Mouse (Mus musculus) WW6 (cell line): ENCODE measurements around the gene Glra4.
"Not testable (repeated sequence)": the region's sequence is repeated elsewhere in the genome, so short reads cannot be mapped to it uniquely, and the experiment has no call there.

Source experiments
- DNase-seq: peaks from one replicate; pipeline ENCODE4 v3.0.0-alpha.2; 2013; ENCODE audit warnings: low read depth, low spot score

The Glra4 gene

DNA sequence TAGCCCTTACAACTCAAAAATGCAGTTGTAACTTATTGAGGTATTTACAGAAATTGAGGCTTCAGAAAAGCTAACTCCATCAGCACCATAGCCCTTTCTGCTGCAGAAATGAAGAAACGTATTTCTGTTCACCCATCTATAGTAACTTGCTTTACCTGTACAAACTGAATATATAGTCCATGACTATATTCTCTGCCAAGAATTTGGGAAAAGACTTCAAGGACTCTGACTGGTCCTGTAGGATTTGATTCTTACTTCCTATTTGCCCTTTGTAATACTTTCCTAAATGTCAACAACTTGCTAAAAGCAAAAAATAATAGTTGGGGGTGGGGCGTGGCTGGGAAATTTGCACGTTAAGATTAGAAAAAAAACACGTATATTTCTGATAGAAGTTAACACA is 47.9 kb downstream of the Glra4 start:
- no peak for DNase-seq

DNA sequence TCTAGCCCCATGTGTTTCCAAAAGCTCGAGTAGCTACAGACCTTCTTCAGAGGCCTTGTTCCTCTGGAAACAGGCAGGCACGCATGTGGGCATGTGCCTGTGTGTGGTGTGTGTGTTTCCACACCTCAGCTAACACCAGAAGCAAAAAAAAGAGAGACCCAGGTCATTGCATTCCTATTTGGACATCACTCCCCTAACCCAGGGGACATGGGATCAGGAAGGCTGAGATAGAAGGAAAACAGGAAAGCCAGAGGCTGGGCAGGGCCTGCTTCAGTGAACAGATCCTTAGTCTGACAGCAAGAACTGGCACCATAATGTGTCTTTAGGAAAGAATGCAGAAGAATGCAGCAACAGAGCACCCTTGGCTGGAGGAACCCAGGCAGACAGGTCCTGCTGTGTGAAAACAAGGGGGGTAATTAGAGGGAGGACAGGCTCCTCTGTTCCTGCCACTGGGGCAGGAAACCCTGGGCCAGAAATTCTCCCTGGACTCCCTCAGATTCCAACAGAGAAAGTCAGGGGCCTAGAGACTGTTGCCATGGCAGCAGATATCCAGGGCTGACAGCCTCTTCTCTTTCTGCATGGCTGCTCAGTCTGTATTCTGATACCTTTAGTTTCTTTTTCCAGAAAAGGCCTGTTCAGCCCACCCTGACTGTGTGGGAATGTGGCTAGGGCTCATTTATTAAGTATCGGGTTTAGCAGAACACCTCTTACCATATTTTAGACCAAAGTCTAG is 65.0 kb downstream of the Glra4 start:
- DNase-seq: not testable (repeated sequence)

DNA sequence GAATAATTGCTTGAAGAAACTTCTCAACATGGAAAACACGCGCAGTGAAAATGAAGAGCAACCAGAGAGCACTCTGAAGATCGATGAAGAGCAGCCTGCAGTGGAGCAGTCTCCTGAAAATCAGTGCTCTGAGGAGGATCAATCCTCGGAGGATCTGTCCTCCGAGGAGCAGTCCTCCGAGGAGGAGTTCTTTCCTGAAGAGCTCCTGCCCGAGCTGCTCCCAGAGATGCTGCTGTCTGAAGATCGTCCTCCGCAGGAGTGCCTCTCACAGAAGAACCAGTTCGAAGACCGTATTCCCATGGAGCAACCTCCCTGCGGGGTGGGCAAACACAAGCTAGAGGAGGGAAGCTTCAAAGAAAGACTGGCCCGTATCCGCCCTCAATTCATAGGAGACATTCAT is 71.2 kb downstream of the Glra4 start:
- DNase-seq: no peak

DNA sequence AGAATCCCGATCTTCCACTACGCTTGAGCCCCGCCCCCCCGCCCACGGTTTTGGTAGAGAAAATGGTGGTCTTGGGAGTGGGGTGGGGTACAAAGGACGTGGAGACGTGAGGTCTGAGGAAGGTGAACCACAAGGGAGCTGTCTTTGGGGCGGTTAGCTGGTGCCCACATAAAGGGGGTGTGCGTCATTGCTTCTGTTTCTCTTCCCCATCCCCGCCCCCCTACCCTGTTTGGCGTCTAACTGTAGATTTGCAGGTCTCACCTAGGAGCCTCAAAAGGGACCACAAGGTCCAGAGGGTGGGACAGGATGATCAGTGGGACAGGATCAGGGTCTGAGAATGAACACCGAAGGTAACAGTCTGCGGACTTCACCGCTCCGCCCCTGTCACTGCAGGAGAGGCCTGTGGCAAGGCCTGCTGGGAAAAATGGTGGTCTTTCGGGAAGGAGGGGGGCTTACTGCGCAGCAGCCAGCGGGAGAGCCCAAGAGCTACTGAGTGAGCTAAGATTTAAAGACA is 71.7 kb downstream of the Glra4 start:
- no peak for DNase-seq
